Mouse (Mus musculus): ENCODE data around the gene Emsy.

Emsy gene

DNA sequence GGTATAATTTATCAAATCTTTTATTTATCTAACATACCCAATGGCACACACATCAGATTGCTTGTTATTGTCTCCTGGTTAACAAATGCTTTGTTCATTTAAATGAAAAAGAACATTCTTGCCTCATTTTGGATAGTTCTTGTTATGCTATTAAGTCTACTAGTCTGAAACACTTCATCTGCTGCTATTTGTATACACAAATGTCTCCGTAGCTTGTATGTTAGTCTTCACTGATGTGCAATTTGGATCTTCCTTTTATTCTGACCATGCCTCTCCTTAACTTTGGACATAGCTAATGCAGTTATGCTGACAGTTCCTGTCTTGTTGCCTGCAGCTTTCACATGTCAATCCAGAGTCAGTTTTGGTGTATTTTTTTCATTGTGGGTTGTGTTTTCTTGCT lies 79.1 kb downstream of the Emsy start:
- DNase-seq (ENCODE audit: low spot score in 2 of 2) = no peak

DNA sequence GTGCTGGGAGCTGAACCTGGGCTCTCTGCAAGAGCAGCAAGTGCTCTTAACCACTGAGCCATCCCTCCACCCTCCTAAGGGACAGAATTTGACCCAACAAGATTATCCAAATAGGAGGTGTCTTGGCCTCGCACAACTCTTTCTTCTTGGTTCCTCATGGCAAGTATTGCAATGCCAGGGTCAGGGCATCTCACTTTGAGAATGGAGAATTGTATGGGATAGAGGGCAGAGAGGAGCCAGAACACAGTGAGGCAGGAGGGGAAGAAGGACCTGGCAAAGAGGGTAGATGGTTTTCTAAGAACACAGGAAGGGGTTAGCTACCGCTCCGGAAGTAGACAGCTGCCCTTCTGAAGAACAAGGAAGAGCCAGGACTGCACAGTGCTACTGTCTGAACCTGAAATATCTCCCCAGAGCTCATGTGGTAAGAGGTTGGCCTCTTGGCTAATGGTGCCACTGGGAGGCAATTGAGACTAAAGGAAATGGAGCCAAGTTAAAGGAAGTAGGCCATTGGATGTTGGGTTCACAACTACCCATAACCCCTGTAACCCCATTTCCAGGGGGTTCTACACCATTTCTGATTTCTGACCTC lies 80.8 kb downstream of the Emsy start:
- no peak for DNase-seq (ENCODE audit: low spot score in 2 of 2)

DNA sequence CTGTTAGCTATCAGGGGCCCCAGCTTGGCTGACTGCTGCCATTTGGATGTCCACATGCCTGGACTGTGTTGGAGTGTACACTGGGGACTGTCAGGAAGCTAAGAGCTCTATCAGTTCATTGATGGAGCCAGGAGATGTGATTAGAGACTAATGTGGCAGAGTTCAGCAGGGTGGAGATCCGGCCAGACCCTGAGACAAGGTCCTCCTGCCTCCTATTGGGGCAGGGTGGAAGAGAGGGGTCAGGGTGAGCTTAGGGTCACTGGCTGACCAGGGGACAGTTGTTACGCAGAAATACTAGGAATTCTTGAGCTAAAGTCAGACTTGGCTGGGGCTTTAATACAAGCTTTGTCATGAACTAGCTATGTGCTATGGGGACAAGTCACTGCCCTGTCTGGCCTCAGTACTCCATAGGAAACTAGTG lies 81.8 kb downstream of the Emsy start:
- no peak for DNase-seq (ENCODE audit: low spot score in 2 of 2)

GRCm38 (mm10) chr7:98574271-98574670 lies 82.3 kb downstream of the Emsy start:
- no peak for DNase-seq (ENCODE audit: low spot score in 2 of 2)

DNA sequence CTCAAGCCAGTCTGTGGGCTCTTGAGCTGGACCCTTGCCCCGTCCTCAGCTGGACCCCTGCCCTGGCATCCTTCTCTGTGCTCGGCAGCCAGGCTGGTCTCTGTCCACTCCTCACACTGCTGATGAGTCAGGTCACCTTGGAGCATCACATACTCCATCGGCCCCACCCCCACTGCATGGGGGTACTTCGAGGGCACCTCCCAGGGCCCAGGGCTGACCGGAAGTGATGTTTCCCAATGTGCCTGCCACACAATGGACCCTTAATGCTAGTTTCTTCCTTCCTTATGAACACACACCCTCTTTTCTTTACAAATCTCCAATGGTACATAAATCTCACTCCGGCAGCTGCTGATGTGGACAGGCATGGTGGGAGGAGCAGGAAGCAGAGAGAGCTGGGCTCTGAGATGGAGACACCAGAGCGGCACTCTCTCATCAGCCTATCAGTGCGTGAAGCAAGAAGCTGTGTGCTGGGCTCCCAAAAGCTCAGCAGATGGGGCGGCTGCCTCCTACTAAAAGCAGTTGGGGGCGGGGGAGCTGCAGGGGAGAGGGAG lies 83.3 kb downstream of the Emsy start:
- peak; percentile 59 to 71 for DNase-seq (ENCODE audit: low spot score in 2 of 2)

DNA sequence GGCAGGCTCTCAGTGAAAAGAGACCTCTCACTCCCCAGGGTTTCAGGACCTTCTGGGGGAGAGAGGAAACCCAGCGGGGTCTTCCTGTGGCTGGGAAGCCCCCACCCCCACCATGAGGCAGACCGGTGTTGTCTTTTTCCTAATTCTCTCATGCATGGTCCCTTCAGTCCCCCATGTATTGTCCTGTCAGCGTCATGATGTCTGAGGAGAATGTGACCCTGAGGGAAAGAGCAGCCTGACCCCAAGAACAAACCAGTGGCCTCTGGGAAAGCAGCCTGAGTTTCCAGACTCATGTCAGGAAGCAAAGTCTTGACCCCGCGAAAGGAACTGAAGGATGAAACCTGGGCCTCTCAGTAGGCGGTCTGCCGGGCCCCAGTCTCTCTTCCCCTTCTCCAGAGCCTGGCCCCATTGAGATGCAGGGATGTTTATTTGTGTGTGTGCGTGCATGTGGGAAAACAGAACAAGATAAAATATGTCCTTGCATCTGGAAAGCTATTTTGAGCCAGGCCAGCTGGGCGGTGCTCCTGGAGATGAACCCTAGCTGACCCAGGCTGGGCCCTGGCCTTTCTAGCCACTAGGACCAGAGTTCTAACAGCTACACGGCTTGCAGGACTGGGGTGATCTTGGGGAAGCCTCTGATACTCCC lies 84.2 kb downstream of the Emsy start:
- peak in 1 of 2 experiments; percentile 30 for DNase-seq (ENCODE audit: low spot score in 2 of 2)

- DNase-seq (ENCODE audit: low spot score in 2 of 2) = no peak
These were observed 85.6 kb downstream of the Emsy start for GRCm38 (mm10) chr7:98570824-98571505.

- DNase-seq (ENCODE audit: low spot score in 2 of 2) = no peak
These were observed 89.5 kb downstream of the Emsy start for GRCm38 (mm10) chr7:98567056-98567455.

GRCm38 (mm10) chr7:98564607-98565364 lies 91.8 kb downstream of the Emsy start:
- no peak for DNase-seq (ENCODE audit: low spot score in 2 of 2)

GRCm38 (mm10) chr7:98563991-98564390 lies 92.6 kb downstream of the Emsy start:
- DNase-seq (ENCODE audit: low spot score in 2 of 2) = no peak

DNA sequence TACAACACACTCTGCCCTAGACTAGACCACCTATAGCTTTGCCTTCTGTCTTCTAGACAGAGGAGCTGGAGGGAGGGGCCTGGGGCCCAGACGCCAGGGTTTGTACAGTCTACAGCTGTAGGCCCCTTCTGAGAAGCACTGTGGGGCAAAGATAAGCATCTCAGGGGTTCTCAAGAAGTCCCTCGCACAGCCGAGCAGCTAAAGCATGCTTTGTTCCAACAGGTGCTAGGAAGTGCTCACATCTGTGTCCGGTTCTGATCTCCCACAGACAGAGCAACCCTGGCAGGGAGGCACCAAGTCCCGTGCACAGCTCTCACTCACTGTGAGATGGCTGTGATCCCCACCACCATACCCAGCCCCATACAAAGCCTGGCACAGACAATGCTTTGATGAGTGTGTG lies 93.6 kb downstream of the Emsy start:
- no peak for DNase-seq (ENCODE audit: low spot score in 2 of 2)

GRCm38 (mm10) chr7:98562186-98562585 lies 94.4 kb downstream of the Emsy start:
- no peak for DNase-seq (ENCODE audit: low spot score in 2 of 2)

DNA sequence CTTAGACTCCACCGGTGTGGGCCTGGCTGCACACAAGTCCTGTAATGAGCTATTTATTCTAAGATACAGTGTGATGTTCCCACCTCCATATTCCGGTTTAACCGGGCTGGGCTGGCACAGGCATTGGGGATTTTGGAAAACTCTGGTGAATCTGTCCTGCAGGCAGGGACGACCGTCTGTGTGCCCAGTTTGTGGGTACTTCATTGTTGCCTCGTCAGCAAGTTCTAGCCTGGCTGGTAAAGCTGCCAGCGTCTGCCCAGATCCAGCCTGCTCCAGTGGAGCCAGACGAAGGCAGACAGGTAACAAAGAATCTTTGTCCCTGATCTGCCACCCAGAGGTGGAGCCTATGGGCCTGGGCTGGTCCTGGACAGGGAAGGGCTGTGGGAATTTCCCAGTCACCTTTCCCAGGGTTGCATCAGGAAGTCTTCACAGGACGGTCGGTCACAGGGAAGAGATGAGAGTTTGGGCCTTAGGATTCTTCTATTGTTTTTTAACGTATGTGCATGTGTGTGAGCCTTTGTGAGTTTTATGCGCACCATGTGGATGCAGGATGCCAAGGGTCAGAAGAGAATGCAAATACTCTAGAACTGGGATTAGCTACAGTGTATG lies 94.9 kb downstream of the Emsy start:
- no peak for DNase-seq (ENCODE audit: low spot score in 2 of 2)

- no peak for DNase-seq (ENCODE audit: low spot score in 2 of 2)
These were observed 98.3 kb downstream of the Emsy start for GRCm38 (mm10) chr7:98558128-98558921.

GRCm38 (mm10) chr7:98556767-98557394 lies 99.7 kb downstream of the Emsy start:
- DNase-seq (ENCODE audit: low spot score in 2 of 2) = no peak

DNA sequence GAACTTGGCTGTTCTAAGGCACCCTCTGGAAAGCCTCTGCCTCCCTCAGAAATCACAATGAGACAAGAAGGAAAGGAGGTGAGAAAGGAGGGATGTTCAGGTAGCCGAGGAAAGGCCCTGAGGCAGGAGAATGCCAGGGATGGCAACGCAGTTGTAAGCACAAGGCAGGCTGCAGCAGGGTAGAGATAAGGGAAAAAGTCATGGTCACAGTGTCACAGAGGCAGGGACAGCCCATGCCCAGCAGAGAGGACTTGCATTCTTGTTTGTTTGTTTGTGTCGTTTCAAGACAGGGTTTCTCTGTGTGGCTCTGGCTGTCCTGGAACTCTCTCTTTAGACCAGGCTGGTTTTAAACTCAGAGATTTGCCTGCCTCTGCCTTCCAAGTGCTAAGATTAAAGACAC lies 105.5 kb downstream of the Emsy start:
- DNase-seq (ENCODE audit: low spot score in 2 of 2) = no peak

- DNase-seq (ENCODE audit: low spot score in 2 of 2) = no peak
These were observed 106.0 kb downstream of the Emsy start for GRCm38 (mm10) chr7:98550596-98550995.

DNA sequence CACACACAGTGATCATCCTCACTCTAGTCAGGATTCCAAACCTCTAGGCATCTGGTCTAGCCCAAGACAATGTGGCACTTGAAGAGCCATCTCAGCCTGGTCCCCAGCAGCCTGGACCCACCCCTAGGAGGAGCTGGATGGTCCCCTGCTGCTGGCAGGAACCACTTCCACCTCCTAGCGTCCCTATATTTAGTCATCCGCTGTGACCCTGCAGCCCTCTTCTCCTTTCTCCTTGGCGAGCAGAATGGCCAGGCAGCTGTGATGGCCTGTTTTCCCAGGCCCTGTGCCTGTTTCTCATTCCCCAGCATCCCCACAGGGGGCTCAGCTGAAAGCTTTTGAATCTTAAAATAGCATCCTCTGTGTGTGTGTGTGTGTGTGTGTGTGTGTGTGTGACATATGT lies 107.7 kb downstream of the Emsy start:
- DNase-seq (ENCODE audit: low spot score in 2 of 2) = no peak

GRCm38 (mm10) chr7:98544556-98544955 lies 112.0 kb downstream of the Emsy start:
- no peak for DNase-seq (ENCODE audit: low spot score in 2 of 2)

DNA sequence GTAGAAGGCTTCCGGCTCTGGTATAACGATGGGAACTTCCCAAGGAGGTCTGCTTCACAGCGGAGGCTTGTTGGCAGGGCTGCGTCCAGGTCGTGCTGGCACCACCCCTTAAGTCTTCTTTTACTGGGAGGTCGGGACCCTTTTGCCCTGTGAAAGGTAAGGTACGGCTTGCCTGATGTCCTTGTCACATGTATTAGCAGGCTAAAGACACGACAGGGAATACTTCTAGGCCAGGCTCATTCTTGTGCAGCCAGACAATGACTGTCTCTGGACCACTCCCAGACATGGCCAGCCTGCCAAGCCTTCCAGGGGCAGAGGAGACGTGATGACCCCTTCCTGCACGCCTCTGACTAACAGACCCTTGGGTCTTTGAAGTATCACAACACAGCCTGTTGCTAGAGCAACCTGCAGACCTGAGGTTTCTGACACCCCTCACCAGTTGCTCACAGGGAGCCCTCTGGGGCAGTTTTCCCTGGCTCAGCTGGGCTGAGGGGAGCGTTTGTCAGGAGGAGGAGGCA lies 112.7 kb downstream of the Emsy start:
- no peak for DNase-seq (ENCODE audit: low spot score in 2 of 2)

All from right cerebral cortex, postnatal 10 days (tissue).